Mouse (Mus musculus) lung, postnatal 0 days (tissue): ENCODE data around the gene Bptf.
"Not testable (repeated sequence)": the region's sequence is repeated elsewhere in the genome, so short reads cannot be mapped to it uniquely, and the experiment has no call there.

Experiments used
- CTCF ChIP-seq: IDR thresholded peaks from 2 replicates; pipeline ENCODE4 v1.5.1; 2016; ENCODE audit warnings: antibody characterized with exemption, mild to moderate bottlenecking
- EP300 ChIP-seq: IDR thresholded peaks from 2 replicates; pipeline ENCODE4 v1.6.1; 2016; ENCODE audit warnings: antibody characterized with exemption, mild to moderate bottlenecking, control low read depth

DNA sequence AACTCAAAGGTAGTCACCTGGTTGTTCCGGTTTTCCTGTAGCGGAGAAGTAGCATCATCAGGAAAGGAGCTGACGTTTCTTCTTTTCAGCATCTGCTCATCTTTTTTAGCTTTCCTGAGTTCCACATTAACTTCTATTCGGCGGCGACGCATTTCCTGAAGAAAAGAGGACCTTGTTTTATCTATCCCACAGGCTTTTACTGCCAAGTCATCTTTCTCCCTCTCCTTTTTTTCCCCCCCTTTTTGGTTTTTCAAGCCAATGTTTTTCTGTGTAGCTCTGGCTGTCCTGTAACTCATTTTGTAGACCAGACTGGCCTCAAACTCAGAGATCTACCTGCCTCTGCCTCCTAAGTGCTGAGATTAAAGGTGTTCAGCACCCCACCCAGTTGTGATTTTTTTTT, 135.4 kb downstream of the Bptf start:
- not testable (repeated sequence) for TF ChIP-seq CTCF, EP300
